Mouse (Mus musculus): ENCODE results near the gene Cox19. TPM values are rescaled to one million over a fixed set of nuclear protein-coding genes. Genes with fewer than 3 reads are reported as not detected.
A peak's percentile ranks its signal among the peaks of the same experiment; 100 is the strongest.

Gene Cox19
- total RNA-seq, 1 experiment from 2014 or later = 17.8 TPM

GRCm38 (mm10) chr5:139333301-139334013 is 17.8 kb downstream of the Cox19 start:
- ATAC-seq (replicated peaks; ENCODE audit: low read depth, poor library complexity, severe bottlenecking) = no peak

GRCm38 (mm10) chr5:139332590-139333272 is 18.5 kb downstream of the Cox19 start:
- no peak for ATAC-seq (replicated peaks; ENCODE audit: low read depth, poor library complexity, severe bottlenecking)

GRCm38 (mm10) chr5:139331742-139332141 is 19.5 kb downstream of the Cox19 start:
- ATAC-seq (replicated peaks; ENCODE audit: low read depth, poor library complexity, severe bottlenecking) = peak; percentile 56

GRCm38 (mm10) chr5:139330766-139331165 is 20.5 kb downstream of the Cox19 start:
- no peak for ATAC-seq (replicated peaks; ENCODE audit: low read depth, poor library complexity, severe bottlenecking)

GRCm38 (mm10) chr5:139327634-139328020 is 23.6 kb downstream of the Cox19 start:
- peak; percentile 24 for ATAC-seq (replicated peaks; ENCODE audit: low read depth, poor library complexity, severe bottlenecking)

GRCm38 (mm10) chr5:139326986-139327633 is 24.1 kb downstream of the Cox19 start:
- no peak for ATAC-seq (replicated peaks; ENCODE audit: low read depth, poor library complexity, severe bottlenecking)

- ATAC-seq (replicated peaks; ENCODE audit: low read depth, poor library complexity, severe bottlenecking) = 0 out of 2 replicates have a peak, but pooled peaks have one; percentile 3
Observed at GRCm38 (mm10) chr5:139326111-139326696, 25.0 kb downstream of the Cox19 start.

GRCm38 (mm10) chr5:139325395-139325966 is 25.7 kb downstream of the Cox19 start, which contains the start of gene Adap1:
Gene Adap1, minus strand, starts transcription at chr5:139325622.
- ATAC-seq (replicated peaks; ENCODE audit: low read depth, poor library complexity, severe bottlenecking) = peak; percentile 43

- ATAC-seq (replicated peaks; ENCODE audit: low read depth, poor library complexity, severe bottlenecking) = peak; percentile 37
Observed at GRCm38 (mm10) chr5:139324691-139325394, 26.4 kb downstream of the Cox19 start.

- ATAC-seq (replicated peaks; ENCODE audit: low read depth, poor library complexity, severe bottlenecking) = peak; percentile 45
Observed at GRCm38 (mm10) chr5:139324045-139324491, 27.1 kb downstream of the Cox19 start.

- no peak for ATAC-seq (replicated peaks; ENCODE audit: low read depth, poor library complexity, severe bottlenecking)
Observed at GRCm38 (mm10) chr5:139323260-139323924, 27.8 kb downstream of the Cox19 start.

GRCm38 (mm10) chr5:139321331-139321730 is 29.9 kb downstream of the Cox19 start:
- ATAC-seq (replicated peaks; ENCODE audit: low read depth, poor library complexity, severe bottlenecking) = no peak

GRCm38 (mm10) chr5:139320424-139320823 is 30.8 kb downstream of the Cox19 start:
- no peak for ATAC-seq (replicated peaks; ENCODE audit: low read depth, poor library complexity, severe bottlenecking)

GRCm38 (mm10) chr5:139317751-139318504 is 33.3 kb downstream of the Cox19 start:
- no peak for ATAC-seq (replicated peaks; ENCODE audit: low read depth, poor library complexity, severe bottlenecking)

- ATAC-seq (replicated peaks; ENCODE audit: low read depth, poor library complexity, severe bottlenecking) = no peak
Observed at GRCm38 (mm10) chr5:139316982-139317675, 34.1 kb downstream of the Cox19 start.

- ATAC-seq (replicated peaks; ENCODE audit: low read depth, poor library complexity, severe bottlenecking) = 0 out of 2 replicates have a peak, but pooled peaks have one; percentile 18
Observed at GRCm38 (mm10) chr5:139314941-139315642, 36.1 kb downstream of the Cox19 start.

- no peak for ATAC-seq (replicated peaks; ENCODE audit: low read depth, poor library complexity, severe bottlenecking)
Observed at GRCm38 (mm10) chr5:139313536-139313935, 37.7 kb downstream of the Cox19 start.

Measured in common myeloid progenitor, adult 5-6 weeks (primary cell).